Mouse (Mus musculus) right cerebral cortex, postnatal 14 days (tissue): ENCODE measurements around the gene Timd4.

Experiments
- DNase-seq: peaks from one replicate; pipeline ENCODE4 v3.0.0; 2022

Gene Timd4

DNA sequence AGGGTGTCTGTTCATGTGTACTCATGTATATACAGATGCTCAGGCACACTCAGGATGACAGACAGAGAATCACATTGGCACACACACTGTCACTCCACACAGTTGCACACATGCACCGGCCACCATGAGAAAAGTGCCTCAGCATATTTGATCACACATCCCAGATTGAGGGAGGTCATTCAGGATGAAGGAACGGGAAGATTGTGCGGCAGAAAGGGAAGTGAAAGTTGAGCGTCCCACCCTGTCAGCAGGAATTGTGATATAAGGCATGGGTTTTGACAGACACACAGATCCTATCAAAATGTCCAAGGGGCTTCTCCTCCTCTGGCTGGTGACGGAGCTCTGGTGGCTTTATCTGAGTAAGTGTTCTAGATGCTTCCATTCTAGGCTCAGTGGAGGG is at the start of gene Timd4:
TSS of gene Timd4 (plus strand) at position 290 of the 400 bp plus-strand sequence.
- no peak for DNase-seq

DNA sequence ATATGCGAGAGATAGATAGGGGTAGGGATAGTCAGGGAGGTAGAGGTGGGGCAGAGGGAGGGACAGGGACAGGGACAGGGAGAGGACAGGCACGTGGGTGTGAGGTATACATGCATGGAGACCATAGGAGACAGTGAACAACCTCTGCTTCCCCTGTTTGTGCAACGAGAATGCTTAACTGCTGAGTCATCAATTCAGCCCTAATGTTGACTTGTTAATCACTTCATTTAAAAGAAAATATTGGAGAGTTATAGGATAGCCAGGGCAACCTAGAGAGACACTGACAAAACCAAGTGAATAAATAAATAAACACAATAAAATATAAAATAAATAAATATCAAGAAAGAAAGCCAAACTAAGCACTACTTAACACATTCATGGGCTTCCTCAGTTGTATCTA is 33.7 kb upstream of the Timd4 start:
- no peak for DNase-seq

GRCm38 (mm10) chr11:46779811-46780210 is 30.8 kb upstream of the Timd4 start:
- DNase-seq = no peak

DNA sequence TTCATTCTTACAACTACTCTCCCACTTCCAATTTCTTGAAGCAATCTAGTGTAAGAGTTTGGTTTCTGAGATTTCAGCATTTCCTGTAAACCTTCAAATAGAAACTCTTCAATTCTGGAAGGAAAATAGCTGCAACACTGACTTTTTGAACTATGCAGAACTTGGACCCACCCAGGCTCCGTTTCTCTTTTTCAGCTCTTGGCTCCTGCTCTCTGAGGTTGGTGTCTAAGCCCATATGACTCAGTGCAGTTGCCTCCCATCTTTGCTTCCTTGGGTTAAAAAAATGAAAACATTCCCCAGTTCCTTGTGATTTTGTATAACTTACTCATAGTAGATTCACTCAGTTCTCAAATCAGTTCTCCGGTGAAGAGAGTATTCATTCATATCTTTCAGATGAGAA is 6.2 kb upstream of the Timd4 start:
- DNase-seq = no peak

GRCm38 (mm10) chr11:46817692-46818091 is 7.1 kb downstream of the Timd4 start:
- DNase-seq = no peak

- no peak for DNase-seq
Measured at GRCm38 (mm10) chr11:46819930-46820329, 9.3 kb downstream of the Timd4 start.

DNA sequence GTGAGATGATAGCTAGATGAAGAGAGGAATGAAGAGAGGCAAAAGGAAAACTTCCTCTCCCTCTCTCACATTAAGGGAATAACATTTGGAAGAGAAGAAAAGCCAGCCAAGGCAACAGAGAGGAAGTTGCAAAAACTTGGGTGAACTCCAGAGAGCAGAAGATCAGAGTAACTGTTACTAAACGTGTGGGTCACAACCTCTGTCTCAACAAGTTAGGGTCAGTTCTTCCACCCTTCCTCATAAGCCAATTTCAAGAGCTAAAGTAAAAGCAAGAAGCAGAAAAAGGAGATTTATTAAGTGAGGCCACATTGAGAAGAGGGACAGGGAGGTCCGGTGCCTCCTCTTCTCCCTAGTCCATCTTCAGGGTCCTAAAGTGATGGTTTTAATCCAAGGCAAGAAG is 19.7 kb downstream of the Timd4 start:
- no peak for DNase-seq

DNA sequence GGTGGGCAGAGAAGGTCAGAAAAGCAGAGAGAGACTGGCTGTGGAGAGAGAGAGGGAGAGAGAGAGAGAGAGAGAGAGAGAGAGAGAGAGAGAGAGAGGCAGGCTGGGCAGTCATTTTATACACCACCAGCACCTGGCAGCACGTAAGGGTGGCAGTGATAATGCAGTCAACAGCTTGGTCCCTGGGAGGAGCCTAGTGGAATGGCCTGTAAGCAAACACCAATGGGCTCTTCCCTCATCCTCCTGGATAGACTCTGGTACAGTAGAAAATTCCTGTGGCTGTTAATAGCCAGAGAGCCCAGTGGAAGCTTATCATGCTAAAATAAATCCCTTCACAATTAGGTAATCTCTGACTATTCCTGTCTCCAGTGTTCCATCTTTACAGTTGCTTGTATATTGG is 24.5 kb downstream of the Timd4 start:
- no peak for DNase-seq

GRCm38 (mm10) chr11:46842015-46842726 is 31.6 kb downstream of the Timd4 start:
- no peak for DNase-seq

GRCm38 (mm10) chr11:46846661-46847060 is 36.1 kb downstream of the Timd4 start:
- DNase-seq = no peak

DNA sequence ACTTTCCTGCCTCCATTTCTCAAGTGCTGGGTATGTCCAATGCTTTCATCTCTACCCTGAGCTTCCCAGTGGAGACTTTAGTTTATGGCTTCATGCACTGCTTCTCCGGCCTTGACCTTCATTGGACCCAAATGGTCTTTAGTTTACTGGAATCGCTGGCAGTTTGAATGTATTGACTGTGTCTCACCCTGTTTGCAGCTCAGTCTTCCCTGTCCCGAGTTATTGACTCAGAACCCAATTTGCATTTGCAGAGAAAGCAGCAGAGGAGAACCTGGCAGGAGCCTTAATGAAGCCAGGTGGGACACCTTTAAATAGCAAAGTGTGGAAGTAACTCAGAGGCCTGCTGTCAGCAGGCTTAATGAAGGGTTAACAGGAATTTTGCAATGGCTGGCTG is 37.2 kb downstream of the Timd4 start:
- no peak for DNase-seq

- peak; percentile 26 for DNase-seq
Measured at GRCm38 (mm10) chr11:46848221-46848971, 37.8 kb downstream of the Timd4 start.

DNA sequence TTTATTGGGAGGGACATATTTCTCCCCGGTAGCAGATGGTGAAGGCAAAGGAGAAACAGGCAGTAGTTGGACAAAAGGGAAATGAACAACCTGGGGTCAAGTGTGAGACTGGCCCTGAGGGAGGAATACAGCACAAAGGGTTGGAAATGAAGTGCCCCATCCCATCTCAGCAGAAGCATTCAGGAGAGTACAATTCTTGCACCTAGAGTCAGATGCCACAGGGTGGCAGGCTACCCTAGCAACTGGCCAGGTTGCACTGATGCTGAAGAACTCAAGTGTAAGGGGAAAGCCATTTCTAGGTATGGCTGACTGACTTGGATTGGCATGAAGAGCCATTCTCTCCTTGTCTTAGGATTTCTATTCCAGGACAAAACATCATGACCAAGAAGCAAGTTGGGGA is 54.2 kb downstream of the Timd4 start:
- DNase-seq = peak; percentile 29

- DNase-seq = no peak
Measured at GRCm38 (mm10) chr11:46868594-46868993, 58.0 kb downstream of the Timd4 start.

DNA sequence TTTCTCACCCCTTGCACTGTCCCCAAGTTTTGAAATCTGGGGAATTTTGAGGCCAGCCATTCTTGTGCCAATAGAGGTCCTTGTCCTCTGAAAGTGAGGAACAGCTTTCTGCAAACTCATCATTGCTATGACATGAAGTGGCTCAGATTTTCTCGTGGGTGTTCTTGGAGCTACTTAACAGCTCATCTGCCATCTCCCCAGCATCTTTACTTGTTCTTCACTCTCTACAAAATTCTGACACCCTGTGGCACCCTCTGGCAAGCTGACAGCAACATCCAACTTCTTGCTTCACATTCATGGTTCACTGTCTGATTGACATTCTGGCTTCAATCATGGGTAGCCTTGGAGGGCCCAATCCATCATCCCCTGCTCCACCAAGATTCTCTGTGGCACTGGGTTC is 65.2 kb downstream of the Timd4 start:
- DNase-seq = peak; percentile 5

GRCm38 (mm10) chr11:46882456-46882855 is 71.9 kb downstream of the Timd4 start:
- DNase-seq = no peak

DNA sequence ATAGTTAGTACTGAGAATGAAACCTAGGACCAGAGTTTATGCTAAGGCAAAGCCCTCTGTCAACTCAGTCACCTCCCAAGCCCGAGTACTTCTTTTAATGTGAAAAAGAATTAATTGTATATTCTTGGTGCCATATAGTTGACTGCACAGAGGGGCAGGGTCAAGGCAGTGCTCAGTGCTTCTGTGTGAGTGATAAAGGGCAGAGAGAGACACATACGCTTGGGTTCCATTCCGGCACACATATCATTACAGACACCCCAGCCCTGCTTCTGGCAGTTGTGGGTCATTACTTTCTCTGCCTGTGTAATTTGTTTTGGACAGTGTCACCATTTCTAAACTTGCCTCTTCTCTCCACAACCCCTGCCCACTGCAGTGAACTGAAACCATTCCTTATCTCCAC is 78.5 kb downstream of the Timd4 start:
- DNase-seq = no peak
